Comparison of ENCODE assay signal across 17 mouse cellular contexts in genomic region chr12:103091831-103092230, GRCm38 (mm10).
"Had no signal": no experiment of that assay in that cellular context is flagged by ENCODE, and none has a peak within 500 bp of the region (broad histone marks: within the 10 kb centered on the region; RNA-seq: fewer than 3 reads in every experiment).

No protein-coding gene starts in this region.

- H3K27ac ChIP-seq: midbrain, embryonic 10.5 days; midbrain, embryonic 12.5 days; neural tube, embryonic 13.5 days; neural tube, embryonic 15.5 days had no signal

- DNase-seq: lung, embryonic 14.5 days; lung, postnatal 10 days; lung, postnatal 4 days; midbrain, embryonic 14.5 days; retina, postnatal 1 day; right cerebral cortex, adult 18-20 months; right cerebral cortex, postnatal 25 days; right cerebral cortex, postnatal 4 days; spleen, adult 18-20 months; thymus, adult 18-20 months; thymus, postnatal 14 days; thymus, postnatal 36 days had no signal

- H3K4me3 ChIP-seq: midbrain, embryonic 10.5 days; midbrain, embryonic 12.5 days; myocyte; neural tube, embryonic 13.5 days; neural tube, embryonic 15.5 days had no signal

- H3K36me3 ChIP-seq: midbrain, embryonic 10.5 days had no signal

- H3K4me1 ChIP-seq: midbrain, embryonic 12.5 days; neural tube, embryonic 13.5 days had no signal

- H3K27me3 ChIP-seq: midbrain, embryonic 12.5 days; neural tube, embryonic 13.5 days; neural tube, embryonic 15.5 days had no signal
